Mouse (Mus musculus) embryonic facial prominence, embryonic 10.5 days (tissue): ENCODE measurements around the gene Car5a. TPM values are rescaled to one million over a fixed set of nuclear protein-coding genes. Genes with fewer than 3 reads are reported as not detected.

Experiments
- DNase-seq: peaks from one replicate; pipeline ENCODE4 v3.0.0-alpha.2; 2017; ENCODE audit warnings: low spot score
- H3K27ac ChIP-seq: fragments of 300-500 bp; sonication (generic); replicated peaks from 2 replicates; pipeline ENCODE4 v1.5.1; 2016; ENCODE audit warnings: mild to moderate bottlenecking
- H3K27me3 ChIP-seq: fragments of 300-500 bp; sonication (generic); replicated peaks from 2 replicates; pipeline ENCODE4 v1.6.1; 2016; ENCODE audit warnings: low read depth, mild to moderate bottlenecking; ENCODE audit not compliant: poor library complexity, severe bottlenecking
- H3K36me3 ChIP-seq: fragments of 300-500 bp; sonication (generic); replicated peaks from 2 replicates; pipeline ENCODE4 v1.6.1; 2016; ENCODE audit warnings: mild to moderate bottlenecking, moderate library complexity
- H3K4me1 ChIP-seq: fragments of 300-500 bp; sonication (generic); 2 replicates; pipeline ENCODE4 v1.6.1; 2016
- H3K4me3 ChIP-seq: fragments of 300-500 bp; sonication (generic); 2 replicates; pipeline ENCODE4 v1.5.1; 2016; ENCODE audit warnings: mild to moderate bottlenecking, moderate library complexity
- H3K9me3 ChIP-seq: fragments of 300-500 bp; sonication (generic); 2 replicates; pipeline ENCODE4 v1.6.1; 2016; ENCODE audit warnings: mild to moderate bottlenecking
- WGBS: fragments of 180-500 bp; shearing (Covaris S2); methylation state at CpG from one replicate; pipeline ENCODE4 v1.1.7; 2016; 5-methylcytosine and 5-hydroxymethylcytosine counted together
- polyA plus RNA-seq: library from polyadenylated mRNA; unstranded; fragments of >200 nt; fragmentation: Nextera tagmentation; extraction: Ambion mirVana; gene quantifications from 2 replicates; pipeline ENCODE4 v1.2.1, GENCODE M21; 2016

The Car5a gene
- polyA plus RNA-seq, 1 experiment from 2014 or later: not detected

DNA sequence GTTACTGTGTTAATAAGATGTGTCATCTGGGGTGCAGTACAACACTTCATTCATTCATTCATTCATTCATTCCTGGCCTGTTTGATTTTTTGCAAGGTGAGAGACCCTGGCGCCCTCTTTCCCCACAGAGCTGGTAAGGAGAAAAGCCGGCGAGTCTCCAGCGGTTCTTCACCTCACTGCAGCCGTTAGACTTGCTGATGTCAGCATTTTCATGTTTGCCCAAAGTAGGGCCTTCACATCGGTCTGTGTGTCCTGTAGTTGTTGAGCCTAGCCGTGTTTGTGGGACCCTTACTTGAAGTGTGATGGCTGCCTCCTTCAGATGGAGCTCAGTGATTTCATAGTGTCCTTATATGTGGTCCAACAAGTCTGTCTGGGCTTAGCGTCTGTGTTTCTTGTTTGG, 25.5 kb upstream of the Car5a start:
- Histone ChIP-seq H3K27ac (no peak overlapping the region), H3K27me3 (no peaks in the 10 kb centered on the region), H3K36me3 (peaks cover 31% of the 10 kb centered on the region), H3K9me3 (no peaks in the 10 kb centered on the region), H3K4me3 (no peak overlapping the region), H3K4me1 (peaks cover 43% of the 10 kb centered on the region)
- DNase-seq: no peak
- WGBS: 88% methylated on average over 8 of the region's 8 CpGs

GRCm38 (mm10) chr8:121968542-121968941, 23.8 kb upstream of the Car5a start:
- Histone ChIP-seq H3K4me1 (peaks cover 56% of the 10 kb centered on the region), H3K27me3 (no peaks in the 10 kb centered on the region), H3K4me3 (no peak overlapping the region), H3K9me3 (no peaks in the 10 kb centered on the region), H3K36me3 (peaks cover 23% of the 10 kb centered on the region), H3K27ac (no peak overlapping the region)
- DNase-seq: no peak
- 86% methylated on average over 4 of the region's 4 CpGs for WGBS

GRCm38 (mm10) chr8:121967977-121968376, 23.3 kb upstream of the Car5a start:
- Histone ChIP-seq H3K36me3 (peaks cover 23% of the 10 kb centered on the region), H3K27ac (no peak overlapping the region), H3K27me3 (no peaks in the 10 kb centered on the region), H3K9me3 (no peaks in the 10 kb centered on the region), H3K4me3 (no peak overlapping the region), H3K4me1 (peaks cover 56% of the 10 kb centered on the region)
- no peak for DNase-seq
- 44% methylated on average over 4 of the region's 4 CpGs for WGBS

DNA sequence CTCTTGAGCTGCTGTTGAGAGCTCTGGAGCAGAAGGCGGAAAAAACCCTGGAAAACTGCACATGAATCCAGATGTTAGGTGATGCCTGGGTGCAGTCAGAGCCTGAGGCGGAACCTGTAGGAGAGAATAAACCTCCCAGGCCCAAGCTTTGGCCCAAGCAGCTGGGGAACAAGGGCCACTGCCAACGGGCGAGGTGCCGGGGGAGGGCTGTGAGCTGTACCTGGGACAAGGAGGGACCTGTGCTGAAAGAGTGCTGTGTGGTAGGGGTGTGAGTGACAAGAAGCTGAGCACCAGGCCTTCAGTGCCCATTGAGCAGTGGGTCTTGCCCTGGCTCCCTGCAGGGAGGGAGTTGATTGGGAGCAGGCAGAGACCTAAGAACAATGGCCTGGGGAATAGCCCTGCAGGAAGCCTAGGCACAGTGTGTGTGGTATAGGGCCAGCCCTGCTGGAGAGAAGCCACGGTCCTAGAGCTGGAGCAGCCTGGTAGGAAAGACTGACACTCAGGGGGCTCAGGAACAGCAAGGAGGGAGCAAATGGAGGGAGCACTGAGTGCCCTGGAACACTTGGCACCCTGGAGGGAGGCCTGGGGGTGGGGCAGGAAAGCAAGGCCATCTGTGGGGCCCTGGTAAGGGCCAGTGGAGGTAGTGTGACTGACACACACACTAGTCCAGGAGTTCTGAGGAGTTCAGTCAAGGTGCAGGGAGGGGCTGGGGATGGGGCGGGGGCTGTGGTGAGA, 22.2 kb upstream of the Car5a start:
- Histone ChIP-seq H3K9me3 (no peaks in the 10 kb centered on the region), H3K4me1 (peaks cover 56% of the 10 kb centered on the region), H3K4me3 (no peak overlapping the region), H3K36me3 (peaks cover 19% of the 10 kb centered on the region), H3K27me3 (no peaks in the 10 kb centered on the region), H3K27ac (peak overlapping the region; percentile 76)
- DNase-seq: no peak
- WGBS: 44% methylated on average over 7 of the region's 7 CpGs

DNA sequence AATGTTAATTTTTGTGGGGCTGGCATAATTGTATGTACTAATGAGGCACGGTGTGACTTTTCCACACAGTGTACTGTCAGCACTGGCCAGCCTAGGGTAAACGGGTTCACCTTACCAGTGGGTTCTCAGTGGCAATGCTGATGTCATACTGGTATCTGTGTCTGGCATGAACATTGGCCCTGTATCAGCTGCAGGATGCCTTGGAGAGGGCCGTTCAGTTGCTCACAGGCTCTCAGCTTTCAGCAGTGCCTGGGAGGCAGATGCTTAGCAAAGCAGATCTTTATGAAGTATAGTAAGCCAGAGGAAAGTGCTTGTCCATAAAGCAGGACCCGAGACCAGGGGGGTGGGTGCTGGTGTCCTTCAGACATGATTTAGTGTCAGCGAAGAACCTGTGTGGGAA, 21.4 kb upstream of the Car5a start:
- no peaks in the 10 kb centered on the region for H3K27me3 ChIP-seq
- DNase-seq: no peak
- H3K27ac ChIP-seq: 0 out of 2 replicates have a peak overlapping the region, but pooled peaks have one; percentile 76
- H3K36me3 ChIP-seq: peaks cover 16% of the 10 kb centered on the region; the same call in 1 of the 2 replicates
- 71% methylated on average over 5 of the region's 5 CpGs for WGBS
- no peaks in the 10 kb centered on the region for H3K9me3 ChIP-seq
- H3K4me1 ChIP-seq: peaks cover 52% of the 10 kb centered on the region
- H3K4me3 ChIP-seq: no peak overlapping the region

DNA sequence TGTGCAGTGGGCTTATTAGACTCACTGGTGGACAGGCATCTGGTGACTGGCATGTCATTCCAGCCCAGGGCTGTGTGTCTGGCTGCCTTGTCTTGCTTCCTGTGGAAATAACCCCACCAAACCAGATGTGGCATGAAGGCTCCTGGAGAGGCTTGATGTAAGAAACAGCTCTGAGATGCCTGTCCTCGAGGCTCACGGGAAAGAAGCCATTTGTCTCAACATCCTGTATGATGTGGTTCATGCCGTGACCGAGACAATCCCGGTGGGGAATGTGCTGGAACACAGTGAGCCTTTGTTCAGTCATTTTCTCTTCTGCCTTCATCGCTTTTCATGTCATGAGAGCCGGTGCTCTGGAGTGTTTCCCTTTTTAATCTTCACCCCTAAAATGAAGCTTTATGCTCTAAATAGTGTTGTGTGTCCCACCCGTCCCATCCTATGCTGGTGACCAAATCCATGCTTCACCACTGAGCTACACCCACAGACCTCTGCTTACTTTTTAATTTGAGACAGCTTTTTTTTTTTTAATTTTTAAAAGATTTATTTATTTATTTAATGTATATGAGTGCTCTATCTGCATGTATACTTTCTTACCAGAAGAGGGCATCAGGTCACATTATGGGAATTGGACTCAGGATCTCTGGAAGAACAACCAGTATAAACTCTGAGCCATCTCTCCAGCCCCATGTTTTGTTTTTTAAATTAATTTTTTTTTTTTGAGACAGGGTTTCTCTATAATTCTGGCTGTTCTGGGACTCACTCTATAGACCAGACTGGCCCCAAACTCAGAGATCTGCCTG, 20.2 kb upstream of the Car5a start:
- H3K36me3 ChIP-seq: peaks cover 10% of the 10 kb centered on the region; the same call in 1 of the 2 replicates
- WGBS: 77% methylated on average over 8 of the region's 8 CpGs
- H3K4me3 ChIP-seq: no peak overlapping the region
- no peaks in the 10 kb centered on the region for H3K9me3 ChIP-seq
- peaks cover 45% of the 10 kb centered on the region for H3K4me1 ChIP-seq
- peak; percentile 31 for DNase-seq
- 0 out of 2 replicates have a peak overlapping the region, but pooled peaks have one; percentile 30 for H3K27ac ChIP-seq
- no peaks in the 10 kb centered on the region for H3K27me3 ChIP-seq

- H3K27me3 ChIP-seq: no peaks in the 10 kb centered on the region
- no peak for DNase-seq
- no peaks in the 10 kb centered on the region for H3K9me3 ChIP-seq
- H3K4me3 ChIP-seq: no peak overlapping the region
- no peak overlapping the region for H3K27ac ChIP-seq
- peaks cover 36% of the 10 kb centered on the region for H3K4me1 ChIP-seq
- 85% methylated on average over 3 of the region's 3 CpGs for WGBS
- H3K36me3 ChIP-seq: peaks cover 16% of the 10 kb centered on the region
These were observed 18.2 kb upstream of the Car5a start for GRCm38 (mm10) chr8:121962892-121963291.

DNA sequence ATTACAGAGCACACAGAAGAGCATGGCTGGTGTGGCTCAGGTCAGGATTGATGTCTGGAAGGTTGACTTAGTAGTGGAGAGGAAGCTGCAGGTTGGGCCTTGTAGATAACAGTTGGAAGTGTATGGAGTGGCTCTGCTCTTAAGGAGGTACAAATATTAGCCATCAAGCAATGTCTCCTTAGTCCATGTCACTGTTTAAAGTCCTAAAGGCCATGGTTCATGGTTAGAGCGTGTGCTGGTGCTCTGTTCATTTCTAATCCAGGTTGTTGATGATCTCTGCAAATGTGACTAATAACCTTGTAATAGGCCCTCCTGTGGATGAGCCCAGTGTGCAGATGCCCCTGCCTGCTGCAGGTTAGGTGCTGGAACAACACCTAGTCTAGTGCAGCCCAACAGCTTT, 13.7 kb upstream of the Car5a start:
- H3K4me1 ChIP-seq: peaks cover 5% of the 10 kb centered on the region; the same call in 1 of the 2 replicates
- WGBS: 98% methylated on average over 1 of the region's 1 CpGs
- no peak overlapping the region for H3K4me3 ChIP-seq
- peak; percentile 6 for DNase-seq
- peaks cover 44% of the 10 kb centered on the region for H3K36me3 ChIP-seq
- no peaks in the 10 kb centered on the region for H3K27me3 ChIP-seq
- H3K9me3 ChIP-seq: no peaks in the 10 kb centered on the region
- no peak overlapping the region for H3K27ac ChIP-seq

- no peak for DNase-seq
- Histone ChIP-seq H3K27ac (no peak overlapping the region), H3K9me3 (no peaks in the 10 kb centered on the region), H3K27me3 (no peaks in the 10 kb centered on the region), H3K4me1 (peaks cover 23% of the 10 kb centered on the region), H3K36me3 (peaks cover 51% of the 10 kb centered on the region), H3K4me3 (no peak overlapping the region)
- WGBS: 71% methylated on average over 1 of the region's 1 CpGs
These were observed 11.3 kb upstream of the Car5a start for GRCm38 (mm10) chr8:121955825-121956500.

- no peak overlapping the region for H3K4me3 ChIP-seq
- H3K4me1 ChIP-seq: peaks cover 23% of the 10 kb centered on the region
- no peak overlapping the region for H3K27ac ChIP-seq
- H3K9me3 ChIP-seq: no peaks in the 10 kb centered on the region
- WGBS: 86% methylated on average over 10 of the region's 10 CpGs
- no peaks in the 10 kb centered on the region for H3K27me3 ChIP-seq
- H3K36me3 ChIP-seq: peaks cover 51% of the 10 kb centered on the region
- no peak for DNase-seq
These were observed 10.4 kb upstream of the Car5a start for GRCm38 (mm10) chr8:121954981-121955555.

- no peak overlapping the region for H3K27ac ChIP-seq
- H3K4me1 ChIP-seq: peaks cover 28% of the 10 kb centered on the region
- no peak overlapping the region for H3K4me3 ChIP-seq
- no peaks in the 10 kb centered on the region for H3K9me3 ChIP-seq
- no peak for DNase-seq
- peaks cover 51% of the 10 kb centered on the region for H3K36me3 ChIP-seq
- no peaks in the 10 kb centered on the region for H3K27me3 ChIP-seq
- 80% methylated on average over 3 of the region's 3 CpGs for WGBS
These were observed 9.3 kb upstream of the Car5a start for GRCm38 (mm10) chr8:121953821-121954545.

DNA sequence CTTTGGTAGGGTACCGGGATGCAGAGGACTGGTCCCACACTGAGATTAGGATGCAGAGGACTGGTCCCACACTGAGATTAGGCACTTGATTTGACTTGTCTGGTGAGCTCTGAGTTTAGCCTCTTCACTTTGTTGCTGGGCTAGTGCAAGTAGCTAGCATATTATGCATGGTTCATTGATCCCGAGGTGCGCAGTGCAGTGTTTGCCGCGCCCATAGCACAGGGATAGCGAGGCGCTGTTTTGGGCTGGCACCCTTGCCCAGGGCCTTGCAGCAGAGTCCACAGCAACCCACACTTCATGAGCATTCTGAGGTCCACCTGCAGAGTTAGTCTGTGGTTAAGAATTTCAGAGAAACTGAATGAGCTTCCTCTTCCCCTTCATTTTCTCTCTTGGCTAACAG, 8.1 kb upstream of the Car5a start:
- WGBS: 95% methylated on average over 7 of the region's 7 CpGs
- DNase-seq: no peak
- Histone ChIP-seq H3K9me3 (no peaks in the 10 kb centered on the region), H3K4me1 (peaks cover 39% of the 10 kb centered on the region), H3K27me3 (no peaks in the 10 kb centered on the region), H3K27ac (no peak overlapping the region), H3K4me3 (peak overlapping the region; percentile 97), H3K36me3 (peaks cover 44% of the 10 kb centered on the region)
